ENCODE assay signal across 8 mouse cellular contexts in genomic region chr3:104318911-104319310, GRCm38 (mm10).
DNase-seq lines count a peak whose midpoint lies in the region; ATAC-seq and TF ChIP-seq lines count a peak whose summit lies in the region.

No protein-coding gene starts in this region.

- H3K27me3 ChIP-seq in intestine, embryonic 14.5 days (replicated peaks; ENCODE audit: control insufficient read depth, insufficient read depth, low read length) = no peaks in the 10 kb centered on the region
- H3K27me3 ChIP-seq in intestine, embryonic 15.5 days (replicated peaks) = no peaks in the 10 kb centered on the region
- H3K27me3 ChIP-seq in forebrain, embryonic 14.5 days (replicated peaks; ENCODE audit: control insufficient read depth, insufficient read depth, low read length) = no peaks in the 10 kb centered on the region
- no peaks in the 10 kb centered on the region for H3K27me3 ChIP-seq in heart, embryonic 15.5 days
- no peaks in the 10 kb centered on the region for H3K27me3 ChIP-seq in lung, embryonic 14.5 days (ENCODE audit: insufficient read depth, low read length)
- H3K27me3 ChIP-seq in intestine, embryonic 16.5 days (replicated peaks; ENCODE audit: control insufficient read depth, insufficient read depth, low read length) = no peaks in the 10 kb centered on the region

- no peak for TF ChIP-seq CTCF in lung, embryonic 14.5 days (IDR thresholded peaks at IDR 0.05; ENCODE audit: low read depth)

- ATAC-seq in intestine, embryonic 14.5 days (replicated peaks; ENCODE audit: low FRiP score, low TSS enrichment, low read depth) = no peak
- ATAC-seq in intestine, embryonic 15.5 days = no peak; the same call in 1 of the 2 replicates
- peak; percentile 69; the same call in 1 of the 2 replicates for ATAC-seq in forebrain, embryonic 14.5 days
- ATAC-seq in heart, embryonic 15.5 days (replicated peaks; ENCODE audit: insufficient number of reproducible peaks, insufficient read depth, low FRiP score, low read depth) = peak; percentile 71
- peak; percentile 67; the same call in 1 of the 2 replicates for ATAC-seq in lung, embryonic 14.5 days (ENCODE audit: insufficient read depth)
- no peak for ATAC-seq in intestine, embryonic 16.5 days

- no peaks in the 10 kb centered on the region for H3K36me3 ChIP-seq in intestine, embryonic 14.5 days (ENCODE audit: control insufficient read depth, insufficient read depth, low read length)
- H3K36me3 ChIP-seq in intestine, embryonic 15.5 days = no peaks in the 10 kb centered on the region
- no peaks in the 10 kb centered on the region for H3K36me3 ChIP-seq in forebrain, embryonic 14.5 days (ENCODE audit: control insufficient read depth, insufficient read depth, low read length)
- H3K36me3 ChIP-seq in heart, embryonic 15.5 days = no peaks in the 10 kb centered on the region
- no peaks in the 10 kb centered on the region for H3K36me3 ChIP-seq in lung, embryonic 14.5 days (ENCODE audit: insufficient read depth)
- H3K36me3 ChIP-seq in intestine, embryonic 16.5 days (ENCODE audit: control insufficient read depth, insufficient read depth, low read length) = no peaks in the 10 kb centered on the region

- no peak for DNase-seq in intestine, embryonic 14.5 days (ENCODE audit: low spot score)
- peak; percentile 54 for DNase-seq in forebrain, embryonic 14.5 days (ENCODE audit: low spot score)
- DNase-seq in lung, embryonic 14.5 days = peak; percentile 51
- DNase-seq in retina, adult 2 months (ENCODE audit: low read depth, low spot score) = peak; percentile 8
- DNase-seq in natural killer cell, adult 2 months (ENCODE audit: low spot score in 2 of 2) = no peak

- no peak overlapping the region for H3K9ac ChIP-seq in intestine, embryonic 14.5 days (ENCODE audit: low read length)
- no peak overlapping the region for H3K9ac ChIP-seq in intestine, embryonic 15.5 days
- no peak overlapping the region for H3K9ac ChIP-seq in forebrain, embryonic 14.5 days (ENCODE audit: low read length)
- no peak overlapping the region for H3K9ac ChIP-seq in heart, embryonic 15.5 days
- H3K9ac ChIP-seq in lung, embryonic 14.5 days = no peak overlapping the region; the same call in 1 of the 2 replicates
- no peak overlapping the region for H3K9ac ChIP-seq in intestine, embryonic 16.5 days (ENCODE audit: low read depth, low read length)

- WGBS in intestine, embryonic 14.5 days = 16% methylated on average over 8 of the region's 8 CpGs
- 24% methylated on average over 8 of the region's 8 CpGs for WGBS in intestine, embryonic 15.5 days
- 21% methylated on average over 8 of the region's 8 CpGs for WGBS in forebrain, embryonic 14.5 days
- 14% methylated on average over 8 of the region's 8 CpGs for WGBS in heart, embryonic 15.5 days
- 17% methylated on average over 8 of the region's 8 CpGs for WGBS in lung, embryonic 14.5 days
- 23% methylated on average over 8 of the region's 8 CpGs for WGBS in intestine, embryonic 16.5 days

- no peak overlapping the region for H3K4me2 ChIP-seq in intestine, embryonic 14.5 days (ENCODE audit: low read length)
- H3K4me2 ChIP-seq in intestine, embryonic 15.5 days (replicated peaks) = no peak overlapping the region
- H3K4me2 ChIP-seq in forebrain, embryonic 14.5 days (ENCODE audit: low read length) = no peak overlapping the region
- peak overlapping the region; percentile 45 for H3K4me2 ChIP-seq in heart, embryonic 15.5 days
- peak overlapping the region; percentile 27; the same call in 1 of the 2 replicates for H3K4me2 ChIP-seq in lung, embryonic 14.5 days
- H3K4me2 ChIP-seq in intestine, embryonic 16.5 days (ENCODE audit: low read depth, low read length) = no peak overlapping the region

- peaks cover 28% of the 10 kb centered on the region for H3K4me1 ChIP-seq in intestine, embryonic 14.5 days (replicated peaks; ENCODE audit: control insufficient read depth, insufficient read depth, low read length)
- peaks cover 9% of the 10 kb centered on the region; the same call in 1 of the 2 replicates for H3K4me1 ChIP-seq in intestine, embryonic 15.5 days (replicated peaks)
- H3K4me1 ChIP-seq in forebrain, embryonic 14.5 days (ENCODE audit: control insufficient read depth, insufficient read depth, low read length) = peaks cover 12% of the 10 kb centered on the region; the same call in 1 of the 2 replicates
- H3K4me1 ChIP-seq in heart, embryonic 15.5 days (replicated peaks) = peaks cover 39% of the 10 kb centered on the region
- H3K4me1 ChIP-seq in lung, embryonic 14.5 days (ENCODE audit: insufficient read depth) = peaks cover 13% of the 10 kb centered on the region; the same call in 1 of the 2 replicates
- peaks cover 7% of the 10 kb centered on the region; the same call in 1 of the 2 replicates for H3K4me1 ChIP-seq in intestine, embryonic 16.5 days (ENCODE audit: control insufficient read depth, insufficient read depth, low read length)

- H3K9me3 ChIP-seq in intestine, embryonic 14.5 days (ENCODE audit: control insufficient read depth, low read length) = no peaks in the 10 kb centered on the region
- no peaks in the 10 kb centered on the region for H3K9me3 ChIP-seq in intestine, embryonic 15.5 days
- no peaks in the 10 kb centered on the region for H3K9me3 ChIP-seq in forebrain, embryonic 14.5 days (replicated peaks; ENCODE audit: control insufficient read depth, low read length)
- no peaks in the 10 kb centered on the region for H3K9me3 ChIP-seq in heart, embryonic 15.5 days (replicated peaks)
- no peaks in the 10 kb centered on the region for H3K9me3 ChIP-seq in lung, embryonic 14.5 days (ENCODE audit: low read depth, low read length)
- H3K9me3 ChIP-seq in intestine, embryonic 16.5 days (ENCODE audit: control insufficient read depth, low read length) = no peaks in the 10 kb centered on the region

- H3K4me3 ChIP-seq in intestine, embryonic 14.5 days (ENCODE audit: low read depth, low read length) = no peak overlapping the region
- no peak overlapping the region for H3K4me3 ChIP-seq in intestine, embryonic 15.5 days (replicated peaks)
- no peak overlapping the region for H3K4me3 ChIP-seq in forebrain, embryonic 14.5 days (ENCODE audit: low read depth, low read length)
- H3K4me3 ChIP-seq in heart, embryonic 15.5 days = no peak overlapping the region
- H3K4me3 ChIP-seq in lung, embryonic 14.5 days (ENCODE audit: low read depth, low read length) = no peak overlapping the region
- no peak overlapping the region for H3K4me3 ChIP-seq in intestine, embryonic 16.5 days (ENCODE audit: low read length)

- peak overlapping the region; percentile 30; the same call in 1 of the 2 replicates for H3K27ac ChIP-seq in intestine, embryonic 14.5 days (ENCODE audit: low read depth)
- H3K27ac ChIP-seq in intestine, embryonic 15.5 days = no peak overlapping the region
- H3K27ac ChIP-seq in forebrain, embryonic 14.5 days (ENCODE audit: low read depth, low read length) = no peak overlapping the region
- H3K27ac ChIP-seq in heart, embryonic 15.5 days = peak overlapping the region; percentile 87
- H3K27ac ChIP-seq in lung, embryonic 14.5 days (ENCODE audit: low read depth) = peak overlapping the region; percentile 66; the same call in 1 of the 2 replicates
- no peak overlapping the region for H3K27ac ChIP-seq in intestine, embryonic 16.5 days (ENCODE audit: low read length)

Comparison
In these comparisons a context has a peak if more than half of its experiments do, and no peak if none do; other contexts are left out.
1. H3K27ac ChIP-seq: peak in intestine, embryonic 14.5 days (single experiment), heart, embryonic 15.5 days (single experiment) and lung, embryonic 14.5 days (single experiment); none in intestine, embryonic 15.5 days (single experiment), forebrain, embryonic 14.5 days (single experiment) and intestine, embryonic 16.5 days (single experiment).
2. ATAC-seq: peak in forebrain, embryonic 14.5 days (single experiment), heart, embryonic 15.5 days (single experiment) and lung, embryonic 14.5 days (single experiment); none in intestine, embryonic 14.5 days (single experiment), intestine, embryonic 15.5 days (single experiment) and intestine, embryonic 16.5 days (single experiment).
3. DNase-seq: peak in forebrain, embryonic 14.5 days (single experiment), lung, embryonic 14.5 days (single experiment) and retina, adult 2 months (single experiment); none in intestine, embryonic 14.5 days (single experiment) and natural killer cell, adult 2 months (0 of 2).
4. H3K4me2 ChIP-seq: peak in heart, embryonic 15.5 days (single experiment) and lung, embryonic 14.5 days (single experiment); none in intestine, embryonic 14.5 days (single experiment), intestine, embryonic 15.5 days (single experiment), forebrain, embryonic 14.5 days (single experiment) and intestine, embryonic 16.5 days (single experiment).